Mouse (Mus musculus) bone marrow macrophage, adult 2 months (primary cell): ENCODE measurements around the gene Banp.

Experiments
- CTCF ChIP-seq: IDR thresholded peaks from 2 replicates; pipeline ENCODE4 v1.5.1; 2012; ENCODE audit warnings: low read depth, mild to moderate bottlenecking, low read length, moderate library complexity
- POLR2A ChIP-seq: IDR thresholded peaks from 2 replicates; pipeline ENCODE4 v1.6.1; 2012; ENCODE audit warnings: mild to moderate bottlenecking, low read depth, low read length, borderline replicate concordance

- no peak for TF ChIP-seq CTCF
- TF ChIP-seq POLR2A, result no peak
Measured at GRCm38 (mm10) chr8:122037279-122037678, 87.7 kb downstream of the Banp start.
